Mouse (Mus musculus) forebrain, embryonic 13.5 days (tissue): ENCODE results near the gene Aadac. TPM values are rescaled to one million over a fixed set of nuclear protein-coding genes. Genes with fewer than 3 reads are reported as not detected.

Experiments used
- ATAC-seq: fragments of 200-750 bp; cut with Nextera tagmentation; 2 replicates; pipeline ENCODE4 v1.8.0; 2017
- H3K27ac ChIP-seq: fragments of 300-500 bp; sonication (generic); 2 replicates; pipeline ENCODE4 v1.5.1; 2015; ENCODE audit warnings: inconsistent platforms, mild to moderate bottlenecking, moderate library complexity
- H3K27me3 ChIP-seq: fragments of 300-500 bp; sonication (generic); 2 replicates; pipeline ENCODE4 v1.6.1; 2015; ENCODE audit warnings: mild to moderate bottlenecking, inconsistent platforms
- H3K36me3 ChIP-seq: fragments of 300-500 bp; sonication (generic); 2 replicates; pipeline ENCODE4 v1.6.1; 2015; ENCODE audit warnings: mild to moderate bottlenecking, inconsistent platforms; ENCODE audit not compliant: poor library complexity, severe bottlenecking
- H3K4me1 ChIP-seq: fragments of 300-500 bp; sonication (generic); 2 replicates; pipeline ENCODE4 v1.6.1; 2015; ENCODE audit warnings: inconsistent platforms
- H3K4me2 ChIP-seq: fragments of 300-500 bp; sonication (generic); 2 replicates; pipeline ENCODE4 v1.6.1; 2015; ENCODE audit warnings: inconsistent platforms, mild to moderate bottlenecking, moderate library complexity
- H3K4me3 ChIP-seq: fragments of 300-500 bp; sonication (generic); 2 replicates; pipeline ENCODE4 v1.5.1; 2015; ENCODE audit warnings: mild to moderate bottlenecking, inconsistent platforms
- H3K9ac ChIP-seq: fragments of 300-500 bp; sonication (generic); 2 replicates; pipeline ENCODE4 v1.6.1; 2015; ENCODE audit warnings: mild to moderate bottlenecking, inconsistent platforms
- H3K9me3 ChIP-seq: fragments of 300-500 bp; sonication (generic); replicated peaks from 2 replicates; pipeline ENCODE4 v1.6.1; 2016; ENCODE audit warnings: inconsistent platforms
- WGBS: fragments of 180-500 bp; shearing (Covaris S2); methylation state at CpG from one replicate; pipeline ENCODE4 v1.1.7; 2015; 5-methylcytosine and 5-hydroxymethylcytosine counted together
- polyA plus RNA-seq: library from polyadenylated mRNA; unstranded; fragments of >200 nt; fragmentation: Nextera tagmentation; extraction: Ambion mirVana; gene quantifications from 2 replicates; pipeline ENCODE4 v1.2.1, GENCODE M21; 2015

The Aadac gene
- 0.26 TPM in 1 of 2 replicates, not detected in the other for polyA plus RNA-seq

DNA sequence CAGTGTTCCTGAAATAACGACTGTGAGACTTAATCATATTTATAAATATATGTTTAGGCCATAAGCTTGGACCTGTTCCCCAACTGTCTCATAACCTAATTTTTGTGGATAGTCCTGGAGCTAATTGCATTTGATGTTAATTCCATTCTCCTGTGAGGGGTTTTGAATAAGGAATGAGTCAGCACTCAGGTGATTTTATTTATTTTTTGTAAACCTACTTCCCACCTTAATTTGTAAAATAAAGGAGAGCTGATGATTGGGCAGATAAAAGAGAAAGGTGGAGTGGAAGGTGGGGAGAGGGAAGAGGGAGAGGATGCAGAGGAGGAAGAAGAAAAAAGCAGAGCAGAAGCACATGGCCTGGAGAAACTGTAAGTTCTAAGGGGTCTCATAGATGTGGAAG lies at the start of gene Aadac:
TSS of gene Aadac (plus strand) at position 301 of the 400 bp plus-strand sequence.
- H3K4me1 ChIP-seq = no peaks in the 10 kb centered on the region
- H3K4me2 ChIP-seq = no peak within 1 kb of the TSS
- H3K36me3 ChIP-seq = no peaks in the 10 kb centered on the region
- ATAC-seq = no peak
- 72% methylated on average over 1 of the region's 1 CpGs for WGBS
- H3K9me3 ChIP-seq = no peaks in the 10 kb centered on the region
- no peak within 1 kb of the TSS for H3K4me3 ChIP-seq
- H3K27me3 ChIP-seq = no peaks in the 10 kb centered on the region
- H3K9ac ChIP-seq = no peak within 1 kb of the TSS
- H3K27ac ChIP-seq = no peak within 1 kb of the TSS

DNA sequence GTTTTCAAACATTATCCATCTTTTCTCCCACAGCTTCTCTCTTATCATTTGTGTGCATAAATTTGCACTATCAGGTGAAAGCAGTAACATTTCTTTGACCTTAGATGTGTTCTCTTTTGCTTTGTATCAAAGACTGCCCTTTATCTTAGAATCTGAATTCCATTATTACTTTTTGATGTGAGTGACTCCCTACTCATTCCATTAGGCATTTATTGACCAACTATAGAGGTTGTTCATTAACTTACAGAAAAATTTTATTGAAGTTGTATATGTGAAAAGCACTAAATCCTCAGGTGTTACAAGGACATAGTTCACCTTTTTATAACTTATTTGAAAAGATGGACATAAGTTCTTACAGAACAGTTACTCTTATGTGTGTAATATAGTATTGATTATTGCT lies 21.9 kb upstream of the Aadac start:
- Histone ChIP-seq H3K27me3 (no peaks in the 10 kb centered on the region), H3K9me3 (no peaks in the 10 kb centered on the region), H3K4me2 (no peak overlapping the region), H3K4me1 (no peaks in the 10 kb centered on the region), H3K4me3 (no peak overlapping the region), H3K36me3 (no peaks in the 10 kb centered on the region), H3K27ac (no peak overlapping the region), H3K9ac (no peak overlapping the region)
- no peak for ATAC-seq

DNA sequence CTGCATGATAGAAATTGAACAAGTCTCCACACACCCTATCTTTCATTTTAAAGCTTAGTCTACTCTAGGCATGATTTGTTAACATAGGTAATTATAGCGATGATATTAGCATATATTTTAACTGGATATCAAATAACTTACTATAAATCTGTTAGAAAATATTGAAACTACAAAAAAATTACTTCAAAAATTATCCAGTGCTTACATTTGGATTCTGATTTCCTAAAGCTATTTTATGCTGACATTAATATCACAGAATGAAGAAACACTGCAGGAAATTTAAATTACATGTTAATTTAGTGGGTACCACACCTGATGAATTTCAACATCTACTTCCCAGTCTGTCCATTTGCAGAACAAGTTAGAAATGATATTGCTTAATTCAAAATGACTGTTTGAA lies 19.1 kb upstream of the Aadac start, which contains the start of gene Aadacl2:
TSS of gene Aadacl2 (plus strand) at position 301 of the 400 bp plus-strand sequence.
- Histone ChIP-seq H3K27me3 (no peaks in the 10 kb centered on the region), H3K4me2 (no peak within 1 kb of the TSS)

DNA sequence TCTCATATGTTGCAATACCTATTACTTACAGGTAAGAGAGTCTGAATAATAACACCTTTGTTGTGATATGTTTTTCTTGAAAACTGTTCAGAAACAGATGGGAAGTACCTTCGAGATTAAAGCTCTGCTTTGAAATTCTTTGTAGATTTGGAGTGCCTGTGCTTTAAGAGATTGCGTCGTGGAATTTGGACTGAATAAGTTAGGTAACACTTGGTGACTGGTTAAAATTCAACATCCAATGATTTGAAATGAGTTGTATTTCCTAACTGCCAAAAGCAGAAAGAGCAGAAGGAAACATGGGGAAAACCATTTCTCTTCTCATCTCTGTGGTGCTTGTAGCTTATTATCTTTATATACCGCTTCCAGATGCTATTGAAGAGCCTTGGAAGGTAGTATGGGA lies 6.0 kb downstream of the Aadac start:
- Histone ChIP-seq H3K9ac (no peak overlapping the region), H3K9me3 (no peaks in the 10 kb centered on the region), H3K4me3 (no peak overlapping the region), H3K27ac (no peak overlapping the region), H3K27me3 (no peaks in the 10 kb centered on the region), H3K36me3 (no peaks in the 10 kb centered on the region), H3K4me1 (no peaks in the 10 kb centered on the region), H3K4me2 (no peak overlapping the region)
- WGBS = 94% methylated on average over 4 of the region's 4 CpGs
- ATAC-seq = no peak

More for the DNA sequence above, 19.1 kb upstream of the Aadac start, which contains the start of gene Aadacl2:
- H3K9me3 ChIP-seq = no peaks in the 10 kb centered on the region
- 83% methylated on average over 1 of the region's 1 CpGs for WGBS
- H3K36me3 ChIP-seq = no peaks in the 10 kb centered on the region
- no peak within 1 kb of the TSS for H3K27ac ChIP-seq
- no peak within 1 kb of the TSS for H3K9ac ChIP-seq
- H3K4me1 ChIP-seq = no peaks in the 10 kb centered on the region
- no peak within 1 kb of the TSS for H3K4me3 ChIP-seq
- ATAC-seq = no peak

DNA sequence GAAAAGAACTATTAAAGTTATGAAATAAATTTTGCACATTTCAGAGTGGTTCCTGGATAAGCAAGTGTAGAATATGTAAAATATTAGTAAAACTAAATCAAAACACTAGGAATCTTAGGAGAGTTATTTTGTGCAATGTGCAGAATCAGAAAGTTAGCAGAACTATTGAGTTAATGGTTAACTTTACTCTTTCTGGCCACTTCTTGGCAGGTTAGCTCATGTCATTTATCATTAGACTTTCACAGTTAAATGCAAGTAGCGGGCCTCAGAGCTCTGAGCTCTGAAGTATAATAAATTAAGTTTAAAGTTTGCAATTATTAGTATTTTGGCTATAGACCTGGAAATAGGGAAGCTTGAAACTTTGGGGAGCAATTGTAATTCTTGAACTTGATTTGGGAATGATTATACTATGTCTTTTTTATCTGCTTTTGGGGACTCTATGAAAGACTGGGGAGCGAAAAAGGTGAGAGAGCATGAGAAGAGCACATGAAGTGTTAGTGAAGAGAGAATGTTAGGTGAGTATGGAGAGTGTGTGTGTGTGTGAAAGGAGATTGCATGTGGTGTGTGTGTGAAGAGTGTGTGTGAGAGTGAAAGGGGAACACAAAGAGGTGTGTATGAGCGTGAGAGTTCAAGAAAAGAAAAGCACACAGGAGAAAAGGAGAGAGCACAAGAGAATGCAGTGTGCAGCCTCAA lies 20.9 kb downstream of the Aadac start:
- Histone ChIP-seq H3K4me2 (no peak overlapping the region), H3K9ac (no peak overlapping the region)
- WGBS = 83% methylated on average over 3 of the region's 3 CpGs

DNA sequence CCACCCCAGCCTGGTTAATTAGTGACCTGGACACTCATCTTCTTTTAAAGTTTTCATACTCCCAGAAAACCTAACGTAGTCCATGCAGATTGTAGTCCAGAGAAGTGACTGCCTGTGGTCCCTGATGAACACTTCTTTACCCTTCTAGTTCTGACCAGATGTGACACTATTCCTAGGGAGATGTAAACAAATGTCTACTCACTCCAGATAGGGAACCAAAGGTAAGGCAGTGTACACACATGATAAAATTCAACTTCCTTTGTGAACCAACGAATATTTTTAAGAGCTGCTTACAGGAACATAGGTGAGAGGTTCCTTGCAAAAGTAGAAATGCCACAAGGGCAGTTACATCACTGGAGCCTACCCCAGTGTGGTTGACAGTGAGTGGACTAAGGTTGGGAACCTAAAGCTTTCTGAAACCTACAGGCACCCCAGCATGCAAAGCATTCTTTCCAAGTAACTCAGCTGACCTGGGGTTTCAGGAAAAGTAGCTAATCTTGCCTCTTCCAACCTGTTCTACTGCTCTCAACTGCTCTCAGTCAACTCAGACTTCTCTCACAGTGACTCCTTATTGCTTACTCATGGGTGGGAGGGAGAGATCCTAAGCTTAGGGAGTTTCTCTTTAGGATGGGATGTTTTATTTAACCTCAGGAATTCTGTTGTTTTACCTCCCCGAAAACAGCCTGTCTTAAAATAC lies 27.9 kb downstream of the Aadac start:
- no peak overlapping the region for H3K4me2 ChIP-seq
- no peaks in the 10 kb centered on the region for H3K9me3 ChIP-seq
- no peak overlapping the region for H3K27ac ChIP-seq
- no peaks in the 10 kb centered on the region for H3K27me3 ChIP-seq
- H3K4me1 ChIP-seq = no peaks in the 10 kb centered on the region
- no peaks in the 10 kb centered on the region for H3K36me3 ChIP-seq
- H3K4me3 ChIP-seq = no peak overlapping the region
- 85% methylated on average over 3 of the region's 3 CpGs for WGBS
- no peak overlapping the region for H3K9ac ChIP-seq
- no peak for ATAC-seq

More for the DNA sequence above, 20.9 kb downstream of the Aadac start:
- Histone ChIP-seq H3K36me3 (no peaks in the 10 kb centered on the region), H3K27me3 (no peaks in the 10 kb centered on the region), H3K27ac (no peak overlapping the region), H3K9me3 (no peaks in the 10 kb centered on the region), H3K4me1 (no peaks in the 10 kb centered on the region), H3K4me3 (no peak overlapping the region)
- no peak for ATAC-seq

DNA sequence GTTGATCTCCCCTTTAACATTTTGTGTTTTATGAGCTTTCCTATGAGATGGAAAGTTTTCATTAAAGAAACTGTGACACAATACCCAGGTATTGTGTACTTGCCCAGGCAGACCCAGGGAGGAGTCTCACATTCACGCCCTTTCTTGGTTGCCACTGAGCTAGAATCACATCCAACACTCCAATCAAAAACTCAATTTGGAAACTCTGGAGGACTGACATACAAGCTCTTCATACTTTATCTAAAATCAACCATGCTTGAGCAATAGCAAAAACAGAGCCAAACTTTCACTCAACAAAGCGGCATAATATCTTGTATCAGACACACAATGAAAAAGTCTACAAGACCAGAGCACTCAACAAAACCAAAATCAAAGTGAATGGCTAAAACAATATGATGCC lies 28.4 kb downstream of the Aadac start:
- H3K36me3 ChIP-seq = no peaks in the 10 kb centered on the region
- no peaks in the 10 kb centered on the region for H3K27me3 ChIP-seq
- H3K9ac ChIP-seq = no peak overlapping the region
- no peak overlapping the region for H3K27ac ChIP-seq
- no peak for ATAC-seq
- no peaks in the 10 kb centered on the region for H3K9me3 ChIP-seq
- H3K4me3 ChIP-seq = no peak overlapping the region
- H3K4me2 ChIP-seq = no peak overlapping the region
- no peaks in the 10 kb centered on the region for H3K4me1 ChIP-seq
- 95% methylated on average over 2 of the region's 2 CpGs for WGBS

DNA sequence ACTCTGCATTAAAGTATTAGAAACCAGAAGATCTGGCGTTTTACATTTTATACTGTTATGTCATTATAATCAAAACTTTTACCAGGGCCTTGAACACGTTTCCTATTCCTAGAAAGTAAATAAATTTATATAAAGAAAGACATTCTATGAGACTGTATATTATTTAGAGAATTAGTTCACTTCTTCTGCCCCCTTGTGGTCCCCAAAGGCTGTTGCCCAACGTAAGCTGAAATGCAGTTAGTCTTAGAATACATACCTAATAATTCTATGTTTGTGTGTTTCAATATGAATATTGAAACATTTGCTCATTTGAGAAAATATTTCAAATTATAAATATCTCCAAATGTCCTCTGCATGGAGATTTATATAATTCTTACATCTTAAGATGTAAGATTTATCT lies 30.9 kb downstream of the Aadac start:
- no peak overlapping the region for H3K4me3 ChIP-seq
- H3K4me1 ChIP-seq = no peaks in the 10 kb centered on the region
- no peak overlapping the region for H3K4me2 ChIP-seq
- WGBS = 36% methylated on average over 3 of the region's 3 CpGs
- no peak overlapping the region for H3K9ac ChIP-seq
- H3K36me3 ChIP-seq = no peaks in the 10 kb centered on the region
- H3K27me3 ChIP-seq = no peaks in the 10 kb centered on the region
- no peak overlapping the region for H3K27ac ChIP-seq
- 0 out of 2 replicates have a peak, but pooled peaks have one; percentile 65 for ATAC-seq
- no peaks in the 10 kb centered on the region for H3K9me3 ChIP-seq

DNA sequence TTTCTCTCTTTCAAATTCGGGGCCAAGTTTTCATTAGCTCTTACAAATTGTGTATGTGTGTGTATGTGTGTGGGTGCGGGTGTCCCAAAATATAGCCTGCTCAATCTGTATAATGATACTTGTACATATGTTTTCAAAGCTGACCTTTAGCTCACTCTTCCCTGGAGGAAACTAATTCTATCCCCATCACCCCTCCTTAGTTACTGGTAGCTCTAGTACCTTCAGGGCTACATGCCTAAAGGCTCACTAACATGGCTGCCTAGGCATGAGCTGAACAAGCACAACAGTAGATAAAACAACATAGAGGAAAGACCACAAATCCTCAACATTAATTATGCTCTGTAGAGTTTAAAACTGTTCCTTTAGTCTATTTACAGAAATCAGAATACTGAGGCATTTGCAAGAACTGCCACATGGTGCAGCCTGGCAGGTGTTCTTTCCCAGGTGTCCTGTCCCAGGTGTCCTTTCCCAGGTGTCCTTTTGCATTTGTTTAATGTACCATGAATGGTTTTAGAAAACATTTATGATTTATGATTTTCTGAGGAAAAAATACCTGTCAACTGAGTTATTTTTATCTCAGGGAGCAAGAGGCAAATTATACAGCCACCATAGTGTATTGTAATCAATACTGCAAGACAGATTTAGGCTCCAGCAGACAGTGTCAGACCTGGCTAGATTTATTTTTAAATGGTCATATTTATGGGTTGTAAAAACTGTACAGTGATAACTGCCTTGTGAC lies 31.7 kb downstream of the Aadac start:
- Histone ChIP-seq H3K36me3 (no peaks in the 10 kb centered on the region), H3K4me1 (no peaks in the 10 kb centered on the region), H3K4me3 (no peak overlapping the region), H3K4me2 (no peak overlapping the region), H3K27me3 (no peaks in the 10 kb centered on the region), H3K27ac (no peak overlapping the region), H3K9ac (no peak overlapping the region), H3K9me3 (no peaks in the 10 kb centered on the region)
- WGBS = 94% methylated on average over 2 of the region's 2 CpGs
- ATAC-seq = no peak

DNA sequence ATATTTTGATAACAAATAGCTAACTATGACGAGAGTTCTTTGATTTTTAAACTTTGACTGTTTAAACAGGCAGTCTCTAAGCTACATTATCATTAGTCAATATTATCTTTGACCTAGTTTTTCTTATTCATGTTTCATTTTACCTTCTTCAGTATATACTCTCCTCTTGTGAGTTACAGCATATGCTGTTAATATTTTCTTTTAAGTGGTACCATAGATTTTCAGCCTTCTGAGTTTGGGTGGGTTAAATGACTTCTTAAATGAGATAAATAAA lies 32.2 kb downstream of the Aadac start:
- WGBS = 84% methylated on average over 1 of the region's 1 CpGs
- no peak overlapping the region for H3K27ac ChIP-seq
- no peak for ATAC-seq
- H3K4me2 ChIP-seq = no peak overlapping the region
- no peak overlapping the region for H3K4me3 ChIP-seq
- H3K9ac ChIP-seq = no peak overlapping the region
- H3K9me3 ChIP-seq = no peaks in the 10 kb centered on the region
- H3K36me3 ChIP-seq = no peaks in the 10 kb centered on the region
- no peaks in the 10 kb centered on the region for H3K4me1 ChIP-seq
- H3K27me3 ChIP-seq = no peaks in the 10 kb centered on the region

DNA sequence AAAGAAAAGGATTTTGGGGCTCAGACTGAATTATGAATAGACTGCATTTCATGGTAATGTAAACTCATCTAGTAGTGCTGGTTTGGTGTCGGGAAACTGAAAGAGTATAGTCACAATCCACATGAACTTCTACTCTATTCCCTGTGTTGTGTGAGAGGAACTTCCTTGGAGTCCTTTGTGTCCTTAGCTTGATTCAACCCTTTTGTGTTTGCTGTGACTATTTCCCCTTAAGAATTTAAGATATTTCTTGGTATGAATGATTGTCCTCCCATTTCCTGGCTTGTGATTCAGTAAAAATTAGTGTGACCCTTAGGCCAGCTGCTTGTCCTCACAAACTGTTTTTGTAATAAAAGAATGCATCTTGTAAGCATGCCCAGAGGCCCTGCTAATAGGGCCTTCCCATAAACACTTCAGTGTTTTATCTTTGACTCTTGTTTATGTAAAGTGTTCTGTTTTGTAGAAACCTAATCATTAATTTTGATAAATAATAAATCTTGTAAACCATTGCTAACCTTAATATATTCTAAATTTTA lies 53.4 kb downstream of the Aadac start:
- no peak overlapping the region for H3K27ac ChIP-seq
- no peak for ATAC-seq
- H3K36me3 ChIP-seq = no peaks in the 10 kb centered on the region
- no peaks in the 10 kb centered on the region for H3K27me3 ChIP-seq
- no peak overlapping the region for H3K9ac ChIP-seq
- 80% methylated on average over 1 of the region's 1 CpGs for WGBS
- H3K4me1 ChIP-seq = 0 out of 2 replicates have a peak, but pooled peaks cover 4% of the 10 kb centered on the region
- no peak overlapping the region for H3K4me3 ChIP-seq
- H3K4me2 ChIP-seq = no peak overlapping the region
- H3K9me3 ChIP-seq = no peaks in the 10 kb centered on the region

DNA sequence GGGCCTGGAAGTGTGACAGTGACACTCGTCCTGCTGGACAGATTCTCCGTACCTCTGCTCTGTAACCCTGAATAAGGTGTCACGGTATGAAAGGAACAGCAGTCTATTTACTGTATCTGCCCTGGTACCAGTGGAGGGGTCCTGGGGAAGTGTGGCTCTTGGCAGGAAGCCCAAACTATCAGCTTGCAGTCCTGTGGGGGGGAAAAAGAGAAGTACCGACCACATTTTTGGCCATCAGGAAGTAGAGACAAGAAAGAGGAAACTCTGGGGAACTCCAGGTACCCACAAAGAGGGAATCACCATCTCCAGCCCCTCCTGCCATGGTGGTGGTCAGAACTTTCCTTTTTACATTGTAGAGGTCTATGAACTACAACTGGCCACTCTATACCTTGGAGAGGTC lies 55.1 kb downstream of the Aadac start:
- WGBS = 68% methylated on average over 4 of the region's 4 CpGs
- Histone ChIP-seq H3K4me1 (0 out of 2 replicates have a peak, but pooled peaks cover 4% of the 10 kb centered on the region), H3K4me3 (no peak overlapping the region), H3K9ac (no peak overlapping the region), H3K36me3 (no peaks in the 10 kb centered on the region), H3K9me3 (no peaks in the 10 kb centered on the region), H3K27me3 (no peaks in the 10 kb centered on the region), H3K27ac (no peak overlapping the region), H3K4me2 (no peak overlapping the region)
- ATAC-seq = no peak
